Mouse (Mus musculus): ENCODE results near the gene Mtx1. TPM values are rescaled to one million over a fixed set of nuclear protein-coding genes. Genes with fewer than 3 reads are reported as not detected.

The Mtx1 gene
- polyA plus RNA-seq, 1 experiment, result 181 TPM

DNA sequence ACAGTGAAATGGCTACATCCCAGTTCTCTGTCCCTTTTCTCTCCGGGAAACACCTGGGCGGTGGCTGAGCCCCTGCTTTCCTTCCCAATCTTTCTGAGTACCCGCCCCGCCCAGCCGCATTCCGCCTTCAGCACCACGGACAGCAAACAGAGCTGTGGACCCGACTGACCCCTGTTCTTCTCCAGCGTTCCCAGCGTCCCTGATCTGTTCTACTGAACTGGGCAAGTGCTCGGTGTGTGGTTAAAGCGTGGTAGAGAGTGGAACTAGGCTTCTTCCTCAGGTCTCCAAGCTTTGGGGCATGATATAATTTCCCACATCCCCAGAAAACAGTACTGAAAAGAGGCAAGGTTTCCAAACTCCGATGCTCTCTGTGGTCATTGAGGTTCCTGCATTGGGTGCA is 67.7 kb downstream of the Mtx1 start:
- Histone ChIP-seq H3K36me3 (ENCODE audit: control insufficient read depth, insufficient read depth, low read length) (no peaks in the 10 kb centered on the region), H3K27me3 (ENCODE audit: control insufficient read depth, insufficient read depth, low read length) (peaks cover 18% of the 10 kb centered on the region; the same call in 1 of the 2 replicates), H3K4me3 (ENCODE audit: low read depth, low read length) (no peak overlapping the region), H3K27ac (ENCODE audit: insufficient read depth, low read depth, low read length) (no peak overlapping the region), H3K4me1 (ENCODE audit: control insufficient read depth, insufficient read depth, insufficient read length, low read length) (peaks cover 6% of the 10 kb centered on the region)
- TF ChIP-seq POLR2A (IDR thresholded peaks at IDR 0.05; ENCODE audit: low read depth, low read length) (no peak), CTCF (IDR thresholded peaks at IDR 0.05; ENCODE audit: extremely low read depth, insufficient read length, insufficient replicate concordance, low read depth, low read length) (no peak)
- WGBS, result 1% methylated on average over 13 of the region's 13 CpGs

Other genes with a start within 250 kb of the Mtx1 start
- gene Rusc1, start 133.8 kb downstream of the Mtx1 start, polyA plus RNA-seq (2012; rRNA removed), result 26.9 and 45.2 TPM in 2 replicates
- not detected in 2 replicates for gene Gm43738, start 126.0 kb downstream of the Mtx1 start, polyA plus RNA-seq (2012; rRNA removed)
- gene Fdps, start 125.1 kb downstream of the Mtx1 start, polyA plus RNA-seq (2012; rRNA removed), result 47.8 and 81.3 TPM in 2 replicates
- gene Pklr, start 90.9 kb downstream of the Mtx1 start, polyA plus RNA-seq (2012; rRNA removed), result 264 and 580 TPM in 2 replicates
- gene Hcn3, start 66.9 kb downstream of the Mtx1 start, polyA plus RNA-seq (2012; rRNA removed), result 0.30 and 1.3 TPM in 2 replicates
- gene Clk2, start 62.3 kb downstream of the Mtx1 start, polyA plus RNA-seq (2012; rRNA removed), result 20.6 and 27.7 TPM in 2 replicates
- gene Scamp3, start 49.6 kb downstream of the Mtx1 start, polyA plus RNA-seq (2012; rRNA removed), result 57.0 and 96.1 TPM in 2 replicates
- 14.0 and 19.4 TPM in 2 replicates for gene Fam189b, start 43.9 kb downstream of the Mtx1 start, polyA plus RNA-seq (2012; rRNA removed)
- 37.1 and 70.6 TPM in 2 replicates for gene Gba, start 24.2 kb downstream of the Mtx1 start, polyA plus RNA-seq (2012; rRNA removed)
- 10.5 and 16.0 TPM in 2 replicates for gene Thbs3, start 11.9 kb downstream of the Mtx1 start, polyA plus RNA-seq (2012; rRNA removed)
- gene Muc1, start 2.0 kb upstream of the Mtx1 start, polyA plus RNA-seq (2012; rRNA removed), result 0.76 and 139 TPM in 2 replicates
- 120 and 182 TPM in 2 replicates for gene Krtcap2, start 18.9 kb upstream of the Mtx1 start, polyA plus RNA-seq (2012; rRNA removed)
- gene Trim46, start 19.2 kb upstream of the Mtx1 start, polyA plus RNA-seq (2012; rRNA removed), result 4.3 and 8.7 TPM in 2 replicates
- gene Dpm3, start 32.3 kb upstream of the Mtx1 start, polyA plus RNA-seq (2012; rRNA removed), result 357 and 440 TPM in 2 replicates
- 81.6 and 97.3 TPM in 2 replicates for gene Slc50a1, start 43.5 kb upstream of the Mtx1 start, polyA plus RNA-seq (2012; rRNA removed)
- 46.1 and 122 TPM in 2 replicates for gene Efna1, start 54.1 kb upstream of the Mtx1 start, polyA plus RNA-seq (2012; rRNA removed)
- gene Efna3, start 95.9 kb upstream of the Mtx1 start, polyA plus RNA-seq (2012; rRNA removed), result 3.9 and 7.0 TPM in 2 replicates
- gene Efna4, start 110.9 kb upstream of the Mtx1 start, polyA plus RNA-seq (2012; rRNA removed), result 11.6 and 20.0 TPM in 2 replicates
- gene Adam15, start 122.9 kb upstream of the Mtx1 start, polyA plus RNA-seq (2012; rRNA removed), result 48.9 and 70.7 TPM in 2 replicates
- gene Dcst2, start 134.9 kb upstream of the Mtx1 start, polyA plus RNA-seq (2012; rRNA removed), result 0.93 and 1.2 TPM in 2 replicates
- 2.0 and 9.1 TPM in 2 replicates for gene Dcst1, start 138.2 kb upstream of the Mtx1 start, polyA plus RNA-seq (2012; rRNA removed)
- gene Zbtb7b, start 167.7 kb upstream of the Mtx1 start, polyA plus RNA-seq (2012; rRNA removed), result 97.8 and 262 TPM in 2 replicates
- 0.85 TPM in 1 of 2 replicates, not detected in the other for gene Lenep, start 175.7 kb upstream of the Mtx1 start, polyA plus RNA-seq (2012; rRNA removed)
- gene Flad1, start 184.8 kb upstream of the Mtx1 start, polyA plus RNA-seq (2012; rRNA removed), result 22.1 and 36.1 TPM in 2 replicates
- gene Cks1b, start 191.3 kb upstream of the Mtx1 start, polyA plus RNA-seq (2012; rRNA removed), result 6.2 and 13.7 TPM in 2 replicates
- gene Shc1, start 191.4 kb upstream of the Mtx1 start, polyA plus RNA-seq (2012; rRNA removed), result 33.6 and 63.5 TPM in 2 replicates
- 61.7 and 87.5 TPM in 2 replicates for gene Pygo2, start 203.1 kb upstream of the Mtx1 start, polyA plus RNA-seq (2012; rRNA removed)
- 26.8 and 36.5 TPM in 2 replicates for gene Pbxip1, start 209.6 kb upstream of the Mtx1 start, polyA plus RNA-seq (2012; rRNA removed)
- 9.0 and 18.3 TPM in 2 replicates for gene Pmvk, start 227.5 kb upstream of the Mtx1 start, polyA plus RNA-seq (2012; rRNA removed)

Measured in small intestine, adult 2 months (tissue).